Mouse (Mus musculus) heart, embryonic 14.5 days (tissue): ENCODE results near the gene Golga2. TPM values are rescaled to one million over a fixed set of nuclear protein-coding genes. Genes with fewer than 3 reads are reported as not detected.

Source experiments
- ATAC-seq: fragments of 200-750 bp; cut with Nextera tagmentation; 2 replicates; pipeline ENCODE4 v1.8.0; 2017; ENCODE audit warnings: low read depth, moderate TSS enrichment; ENCODE audit not compliant: insufficient number of reproducible peaks, insufficient read depth, low FRiP score
- H3K27ac ChIP-seq, 2 experiments: fragments of 200-500 bp in 1 of 2; fragments of 300-500 bp in 1 of 2; sonication (generic) in 1 of 2; replicated peaks in 1 of 2; 2 replicates each; pipeline ENCODE4 v1.5.1; 2012 to 2014; ENCODE audit warnings: low read depth in 2 of 2, low read length in 2 of 2, control low read depth in 1 of 2, mild to moderate bottlenecking in 1 of 2, mixed read lengths in 1 of 2; ENCODE audit not compliant: control insufficient read depth in 1 of 2, insufficient read depth in 1 of 2
- H3K27me3 ChIP-seq: fragments of 300-500 bp; sonication (generic); 2 replicates; pipeline ENCODE4 v1.6.1; 2014; ENCODE audit warnings: mild to moderate bottlenecking, low read length, control low read depth; ENCODE audit not compliant: control insufficient read depth, insufficient read depth
- H3K36me3 ChIP-seq: fragments of 300-500 bp; sonication (generic); 2 replicates; pipeline ENCODE4 v1.6.1; 2014; ENCODE audit warnings: mild to moderate bottlenecking, control low read depth, low read length, mixed read lengths; ENCODE audit not compliant: control insufficient read depth, insufficient read depth
- H3K4me1 ChIP-seq, 2 experiments: fragments of 200-500 bp in 1 of 2; fragments of 300-500 bp in 1 of 2; sonication (generic) in 1 of 2; 2 replicates each; pipeline ENCODE4 v1.6.1; 2012 to 2014; ENCODE audit warnings: low read length in 2 of 2, control low read depth in 1 of 2, mixed read lengths in 1 of 2; ENCODE audit not compliant: control insufficient read depth in 2 of 2, insufficient read depth in 2 of 2
- H3K4me2 ChIP-seq: fragments of 300-500 bp; sonication (generic); 2 replicates; pipeline ENCODE4 v1.6.1; 2014; ENCODE audit warnings: mild to moderate bottlenecking, low read length
- H3K4me3 ChIP-seq, 2 experiments: fragments of 200-500 bp in 1 of 2; fragments of 300-500 bp in 1 of 2; sonication (generic) in 1 of 2; 2 replicates each; pipeline ENCODE4 v1.5.1; 2012 to 2014; ENCODE audit warnings: low read length in 2 of 2, mild to moderate bottlenecking in 2 of 2, control low read depth in 1 of 2, low read depth in 1 of 2, moderate library complexity in 1 of 2; ENCODE audit not compliant: control insufficient read depth in 1 of 2, insufficient read depth in 1 of 2
- H3K9ac ChIP-seq: fragments of 300-500 bp; sonication (generic); 2 replicates; pipeline ENCODE4 v1.6.1; 2014; ENCODE audit warnings: mild to moderate bottlenecking, low read length
- H3K9me3 ChIP-seq: fragments of 300-500 bp; sonication (generic); 2 replicates; pipeline ENCODE4 v1.6.1; 2016; ENCODE audit warnings: low read length, control low read depth; ENCODE audit not compliant: control insufficient read depth
- WGBS: fragments of 180-500 bp; shearing (Covaris S2); extraction: QIAGEN DNeasy Blood & Tissue Kit; methylation state at CpG from one replicate; pipeline ENCODE4 v1.1.7; 2014; 5-methylcytosine and 5-hydroxymethylcytosine counted together
- polyA plus RNA-seq: library from polyadenylated mRNA; unstranded; fragments of >200 nt; fragmentation: Nextera tagmentation; extraction: Ambion mirVana; gene quantifications from 2 replicates; pipeline ENCODE4 v1.2.1, GENCODE M21; 2014

Gene Golga2
- polyA plus RNA-seq, 1 experiment from 2014 or later = 22.6 TPM

DNA sequence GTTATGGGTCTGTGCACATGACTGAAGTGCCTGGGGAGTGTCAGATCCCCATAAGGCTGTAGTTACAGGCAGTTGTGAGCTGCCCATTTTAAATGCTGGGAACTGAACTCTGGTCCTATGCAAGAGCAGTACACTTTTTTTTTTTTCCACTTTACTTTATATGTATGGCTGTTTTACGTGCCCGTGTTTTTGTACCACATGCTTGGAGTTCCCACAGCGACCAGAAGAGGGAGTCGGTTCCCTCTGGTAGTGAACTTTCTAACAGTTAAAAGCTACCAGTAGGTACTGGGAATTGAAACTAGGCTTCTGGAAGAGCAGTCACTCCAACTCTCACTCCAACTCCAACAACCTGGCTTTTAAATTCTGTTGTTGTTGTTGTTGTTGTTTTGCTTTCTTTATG, 26.5 kb upstream of the Golga2 start:
- WGBS = 34% methylated on average over 4 of the region's 4 CpGs
- Histone ChIP-seq H3K4me1 (peaks cover 0 to 10% of the 10 kb centered on the region in 2 experiments; a peak in 3 of 4 replicates), H3K36me3 (peaks cover 28% of the 10 kb centered on the region), H3K4me3 (no peak overlapping the region), H3K27me3 (no peaks in the 10 kb centered on the region), H3K27ac (no peak overlapping the region), H3K9ac (no peak overlapping the region), H3K9me3 (no peaks in the 10 kb centered on the region), H3K4me2 (no peak overlapping the region)
- no peak for ATAC-seq

DNA sequence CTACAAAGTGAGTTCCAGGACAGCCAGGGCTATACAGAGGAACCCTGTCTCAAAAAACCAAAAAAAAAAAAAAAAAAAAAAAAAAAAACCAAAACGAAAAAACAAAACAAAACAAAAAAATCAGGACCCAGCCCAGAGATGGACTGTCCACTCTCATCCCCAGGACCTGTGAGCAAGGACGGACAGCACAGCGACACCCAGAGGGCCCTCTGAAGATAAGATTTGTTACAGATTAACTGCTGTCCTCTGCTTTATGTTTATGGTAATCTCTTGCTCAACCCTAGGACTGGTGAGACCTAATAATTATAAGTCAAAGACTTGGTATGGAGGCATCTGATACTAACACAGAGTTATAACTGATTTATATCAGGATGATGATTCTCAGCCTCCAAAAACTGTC, 11.4 kb upstream of the Golga2 start:
- no peaks in the 10 kb centered on the region for H3K9me3 ChIP-seq
- no peak for ATAC-seq
- no peak overlapping the region for H3K9ac ChIP-seq
- no peaks in the 10 kb centered on the region for H3K4me1 ChIP-seq
- no peak overlapping the region for H3K4me3 ChIP-seq
- no peak overlapping the region for H3K4me2 ChIP-seq
- 49% methylated on average over 3 of the region's 3 CpGs for WGBS
- no peak overlapping the region for H3K27ac ChIP-seq
- H3K36me3 ChIP-seq = peaks cover 38% of the 10 kb centered on the region
- H3K27me3 ChIP-seq = no peaks in the 10 kb centered on the region

DNA sequence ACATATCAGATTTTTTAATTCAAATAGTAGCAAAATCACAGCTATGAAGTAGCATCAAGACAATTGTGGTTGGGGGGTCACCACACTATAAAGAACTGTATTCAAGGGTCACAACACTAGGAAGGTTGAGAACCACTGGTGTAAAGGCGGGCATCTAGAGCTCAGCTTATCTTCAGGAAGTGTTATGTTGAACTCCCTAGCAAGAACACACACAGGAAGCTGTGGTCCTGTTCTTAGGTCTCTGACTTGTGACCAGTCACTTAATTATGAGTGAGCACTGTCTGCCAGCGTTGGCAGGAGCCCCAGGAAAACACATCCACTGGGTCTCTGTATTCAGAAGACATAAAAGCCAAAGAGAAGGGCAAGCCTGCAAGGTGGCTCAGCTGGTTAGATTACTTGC, 4.9 kb upstream of the Golga2 start:
- no peak for ATAC-seq
- Histone ChIP-seq H3K27me3 (no peaks in the 10 kb centered on the region), H3K4me3 (no peak overlapping the region), H3K4me2 (no peak overlapping the region), H3K9ac (no peak overlapping the region; the same call in 1 of the 2 replicates), H3K36me3 (peaks cover 85% of the 10 kb centered on the region), H3K4me1 (peaks cover 2 to 14% of the 10 kb centered on the region in 2 experiments; a peak in 3 of 4 replicates), H3K27ac (peak overlapping the region in 1 of 2 experiments; percentile 20; a peak in 1 of 4 replicates), H3K9me3 (no peaks in the 10 kb centered on the region)
- 59% methylated on average over 2 of the region's 2 CpGs for WGBS

DNA sequence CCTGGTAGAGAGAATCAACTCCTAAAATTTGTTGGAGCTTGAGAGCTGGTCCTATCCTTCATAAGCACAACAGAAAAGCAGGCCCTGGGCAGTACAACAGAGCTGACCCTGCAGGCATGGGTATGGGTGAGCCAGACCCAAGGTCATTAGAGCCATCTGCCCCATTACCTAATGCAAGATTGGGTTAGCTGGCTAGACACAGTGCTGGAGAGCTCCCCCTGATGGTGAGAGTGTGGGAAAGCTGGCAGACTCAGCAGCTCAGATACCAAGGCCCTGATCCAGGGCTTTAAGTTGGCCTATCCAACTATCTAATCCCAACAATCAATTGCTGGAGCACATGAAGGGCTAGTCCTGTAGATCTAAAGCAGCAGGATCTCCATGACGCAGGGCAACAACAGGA, 4.5 kb upstream of the Golga2 start:
- H3K9me3 ChIP-seq = no peaks in the 10 kb centered on the region
- H3K27me3 ChIP-seq = no peaks in the 10 kb centered on the region
- no peak for ATAC-seq
- H3K4me1 ChIP-seq = peaks cover 2 to 14% of the 10 kb centered on the region in 2 experiments; a peak in 3 of 4 replicates
- no peak overlapping the region for H3K4me3 ChIP-seq
- 74% methylated on average over 1 of the region's 1 CpGs for WGBS
- H3K27ac ChIP-seq = peak overlapping the region in 1 of 2 experiments; percentile 20; a peak in 1 of 4 replicates
- no peak overlapping the region for H3K4me2 ChIP-seq
- H3K9ac ChIP-seq = no peak overlapping the region; the same call in 1 of the 2 replicates
- peaks cover 81% of the 10 kb centered on the region for H3K36me3 ChIP-seq

DNA sequence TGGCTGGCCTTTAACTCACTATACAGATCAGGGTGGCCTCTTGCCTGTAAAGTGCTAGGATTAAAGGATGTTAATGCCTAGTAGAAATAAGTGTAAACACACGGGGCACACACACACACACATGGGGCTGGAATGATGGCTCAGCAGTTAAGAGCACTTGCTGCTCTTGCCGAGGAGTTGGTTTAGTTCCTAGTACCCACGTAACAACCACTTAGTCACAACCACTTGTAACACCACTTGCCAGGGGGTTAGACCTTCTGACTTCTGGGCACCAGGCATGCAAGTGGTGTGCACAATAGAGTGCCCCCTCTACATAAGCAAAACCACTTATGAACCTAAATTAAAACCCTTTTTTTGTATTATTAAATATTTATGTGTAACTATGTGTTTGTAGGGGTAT, 3.2 kb upstream of the Golga2 start:
- Histone ChIP-seq H3K4me2 (no peak overlapping the region), H3K27ac (no peak overlapping the region), H3K4me3 (no peak overlapping the region), H3K9ac (no peak overlapping the region), H3K27me3 (no peaks in the 10 kb centered on the region), H3K9me3 (no peaks in the 10 kb centered on the region), H3K36me3 (peaks cover 68% of the 10 kb centered on the region), H3K4me1 (peaks cover 4 to 17% of the 10 kb centered on the region in 2 experiments)
- WGBS = 93% methylated on average over 3 of the region's 3 CpGs
- no peak for ATAC-seq

DNA sequence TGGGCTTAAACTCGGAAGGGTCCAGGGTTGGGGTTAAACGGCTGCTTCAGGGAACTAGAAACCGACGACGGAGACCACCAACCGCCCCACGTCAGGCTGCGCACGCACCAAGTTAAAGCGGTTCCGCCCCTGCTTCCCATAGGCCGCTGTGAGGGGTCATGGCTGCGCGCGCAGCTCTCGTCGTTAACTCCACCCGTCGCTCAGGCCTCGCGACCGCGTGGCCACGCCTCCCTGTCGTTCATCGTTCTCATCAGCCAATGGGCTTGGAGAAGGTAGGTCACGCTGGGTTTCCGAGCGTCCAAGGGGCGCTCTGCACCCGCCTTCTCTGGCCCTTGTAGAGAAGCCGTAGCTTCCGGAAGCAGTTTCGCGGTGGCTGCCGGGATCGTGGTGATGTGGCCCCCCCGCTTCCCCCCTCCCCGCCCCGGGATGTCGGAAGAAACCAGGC, 761 bp downstream of the Golga2 start, which contains the start of gene Swi5:
Swi5 (minus strand) TSS at position 153 of the 445 bp plus-strand sequence.
- WGBS = under 1% methylated on average over 41 of the region's 41 CpGs
- no peaks in the 10 kb centered on the region for H3K9me3 ChIP-seq
- H3K36me3 ChIP-seq = peaks cover 44% of the 10 kb centered on the region
- peak within 1 kb of the TSS; percentile 94 for H3K9ac ChIP-seq
- H3K27me3 ChIP-seq = no peaks in the 10 kb centered on the region
- peak within 1 kb of the TSS; percentile 64 to 80 for H3K27ac ChIP-seq
- peak within 1 kb of the TSS; percentile 88 to 98 for H3K4me3 ChIP-seq
- H3K4me2 ChIP-seq = peak within 1 kb of the TSS; percentile 92
- peaks cover 3 to 21% of the 10 kb centered on the region in 2 experiments for H3K4me1 ChIP-seq
- peak; percentile 99 for ATAC-seq

DNA sequence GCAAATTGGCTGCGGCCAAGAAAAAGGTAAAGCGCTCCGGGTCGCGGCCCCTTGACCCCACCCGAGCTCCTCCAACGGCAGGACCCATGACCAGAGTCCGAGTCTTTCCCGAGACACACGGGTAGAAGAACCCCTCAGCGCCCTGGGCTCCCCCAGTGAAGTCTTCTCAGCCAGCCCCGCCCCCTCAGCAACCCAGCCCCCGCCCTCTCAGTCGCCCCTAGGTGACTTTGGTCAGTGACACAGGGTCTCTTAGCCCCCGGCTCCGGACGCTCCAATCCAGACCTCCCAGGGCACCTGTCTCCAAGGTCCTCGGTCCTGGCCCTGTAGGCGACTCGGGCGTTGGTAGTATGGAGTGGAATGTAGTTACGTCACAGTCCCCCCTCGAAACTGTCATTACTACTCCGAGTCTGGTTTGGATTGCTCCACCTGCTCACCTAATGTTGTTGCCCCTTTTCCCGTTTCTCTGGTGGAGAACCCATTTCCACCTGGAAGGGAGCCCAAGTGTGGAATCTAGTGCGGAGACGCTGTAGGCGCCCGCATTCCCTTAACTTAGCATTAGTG, 1.3 kb downstream of the Golga2 start:
- Histone ChIP-seq H3K4me3 (peak overlapping the region; percentile 74 to 88), H3K4me1 (peaks cover 3 to 21% of the 10 kb centered on the region in 2 experiments), H3K9ac (peak overlapping the region; percentile 94), H3K9me3 (no peaks in the 10 kb centered on the region), H3K4me2 (peak overlapping the region; percentile 85), H3K36me3 (peaks cover 43% of the 10 kb centered on the region), H3K27me3 (no peaks in the 10 kb centered on the region), H3K27ac (peak overlapping the region; percentile 62 to 80)
- ATAC-seq = peak; percentile 42
- WGBS = under 1% methylated on average over 29 of the region's 29 CpGs

DNA sequence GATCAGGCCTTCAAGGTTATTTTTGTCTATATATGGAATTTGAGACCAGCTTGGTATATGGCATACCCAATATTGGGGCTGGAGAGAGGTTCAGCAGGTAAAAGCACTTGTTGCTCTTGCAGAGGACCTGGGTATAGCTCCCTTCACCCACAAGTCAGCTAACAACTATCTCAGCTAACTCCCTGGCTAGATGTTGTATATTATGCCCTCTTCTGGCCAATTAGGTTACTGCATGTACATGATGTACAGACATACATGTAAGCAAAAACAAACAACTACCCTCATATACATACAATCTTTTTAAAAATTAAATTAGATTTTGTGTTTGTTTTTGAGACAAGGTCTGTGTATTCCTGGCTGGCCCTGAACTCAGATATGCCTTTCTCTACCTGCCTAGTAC, 2.4 kb downstream of the Golga2 start:
- Histone ChIP-seq H3K9ac (no peak overlapping the region; the same call in 1 of the 2 replicates), H3K4me2 (peak overlapping the region; percentile 85), H3K9me3 (no peaks in the 10 kb centered on the region), H3K27ac (no peak overlapping the region), H3K4me3 (no peak overlapping the region), H3K27me3 (no peaks in the 10 kb centered on the region), H3K4me1 (peaks cover 6 to 30% of the 10 kb centered on the region in 2 experiments), H3K36me3 (peaks cover 42% of the 10 kb centered on the region)
- no peak for ATAC-seq
